Mouse (Mus musculus) neural tube, embryonic 13.5 days (tissue): ENCODE data around the gene Ank. TPM values are rescaled to one million over a fixed set of nuclear protein-coding genes. Genes with fewer than 3 reads are reported as not detected.
"Not testable (repeated sequence)": the region's sequence is repeated elsewhere in the genome, so short reads cannot be mapped to it uniquely, and the experiment has no call there.

ENCODE experiments used
- ATAC-seq: fragments of 200-750 bp; cut with Nextera tagmentation; 2 replicates; pipeline ENCODE4 v1.8.0; 2017; ENCODE audit warnings: low read depth, mild to moderate bottlenecking, moderate TSS enrichment, moderate library complexity
- H3K27ac ChIP-seq: fragments of 300-500 bp; sonication (generic); replicated peaks from 2 replicates; pipeline ENCODE4 v1.5.1; 2015; ENCODE audit warnings: moderate library complexity, mild to moderate bottlenecking, inconsistent platforms
- H3K27me3 ChIP-seq: fragments of 300-500 bp; sonication (generic); 2 replicates; pipeline ENCODE4 v1.6.1; 2015; ENCODE audit warnings: mild to moderate bottlenecking, inconsistent platforms
- H3K36me3 ChIP-seq: fragments of 300-500 bp; sonication (generic); 2 replicates; pipeline ENCODE4 v1.6.1; 2015; ENCODE audit warnings: mild to moderate bottlenecking, inconsistent platforms
- H3K4me1 ChIP-seq: fragments of 300-500 bp; sonication (generic); replicated peaks from 2 replicates; pipeline ENCODE4 v1.6.1; 2015; ENCODE audit warnings: inconsistent platforms
- H3K4me2 ChIP-seq: fragments of 300-500 bp; sonication (generic); 2 replicates; pipeline ENCODE4 v1.6.1; 2015; ENCODE audit warnings: inconsistent platforms, mild to moderate bottlenecking, moderate library complexity
- H3K4me3 ChIP-seq: fragments of 300-500 bp; sonication (generic); 2 replicates; pipeline ENCODE4 v1.5.1; 2015; ENCODE audit warnings: mild to moderate bottlenecking, inconsistent platforms
- H3K9ac ChIP-seq: fragments of 300-500 bp; sonication (generic); 2 replicates; pipeline ENCODE4 v1.6.1; 2015; ENCODE audit warnings: moderate library complexity, mild to moderate bottlenecking, inconsistent platforms
- H3K9me3 ChIP-seq: fragments of 300-500 bp; sonication (generic); 2 replicates; pipeline ENCODE4 v1.6.1; 2016; ENCODE audit warnings: inconsistent platforms
- WGBS: fragments of 180-500 bp; shearing (Covaris S2); methylation state at CpG from one replicate; pipeline ENCODE4 v1.1.7; 2015; 5-methylcytosine and 5-hydroxymethylcytosine counted together
- polyA plus RNA-seq: library from polyadenylated mRNA; unstranded; fragments of >200 nt; fragmentation: Nextera tagmentation; extraction: Ambion mirVana; gene quantifications from 2 replicates; pipeline ENCODE4 v1.2.1, GENCODE M21; 2015

The Ank gene
- polyA plus RNA-seq, 1 experiment from 2014 or later = 15.3 TPM

DNA sequence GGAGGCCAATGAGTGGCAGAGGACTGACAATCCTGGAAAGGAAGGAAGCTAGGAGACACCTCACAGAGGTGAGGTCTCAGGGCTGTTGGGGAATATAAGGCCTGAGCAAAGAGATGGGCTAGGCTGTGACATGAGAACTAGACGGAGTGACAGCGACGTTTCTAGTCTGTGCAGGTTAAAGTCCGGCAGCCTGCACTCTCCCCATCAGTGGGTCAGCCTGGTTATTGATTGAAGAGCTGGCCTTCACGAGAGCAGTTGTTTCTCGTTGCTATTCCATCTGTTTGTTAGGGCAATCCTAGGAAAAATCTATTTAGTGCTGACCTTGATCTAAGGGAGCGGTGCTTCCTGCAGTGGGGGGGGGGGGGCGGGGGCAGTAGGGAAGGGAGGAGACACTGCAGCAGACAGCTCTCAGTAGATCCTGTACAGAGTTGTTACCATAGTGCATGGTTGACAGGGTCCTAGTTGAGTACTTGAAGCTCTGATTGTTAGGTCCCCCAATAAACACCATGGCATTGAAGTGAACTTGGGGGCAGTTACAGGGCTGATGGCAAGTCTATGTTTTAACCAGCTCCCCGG lies 21.6 kb upstream of the Ank start:
- 80% methylated on average over 9 of the region's 9 CpGs for WGBS
- no peak overlapping the region for H3K27ac ChIP-seq

DNA sequence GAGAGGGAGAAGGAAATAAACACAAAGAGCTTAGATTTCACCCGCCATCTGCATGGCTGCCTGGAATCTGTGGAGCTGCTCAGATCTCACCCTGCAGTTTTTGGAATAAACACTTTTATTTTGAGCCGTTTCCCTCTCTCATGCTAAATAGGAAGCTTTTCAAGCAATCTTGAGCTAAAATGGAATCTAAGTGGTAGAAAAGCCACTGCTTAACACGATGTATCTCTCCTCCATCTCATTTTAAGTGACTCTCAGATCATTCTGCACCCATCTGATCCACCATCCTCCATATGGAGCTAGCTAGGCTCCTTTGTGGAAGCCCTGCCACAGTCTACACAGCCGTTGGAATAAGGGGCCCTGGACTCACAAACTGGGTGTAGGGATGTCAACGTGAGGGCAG lies 15.8 kb upstream of the Ank start:
- H3K9ac ChIP-seq = no peak overlapping the region
- no peak overlapping the region for H3K4me2 ChIP-seq
- no peaks in the 10 kb centered on the region for H3K36me3 ChIP-seq
- H3K4me3 ChIP-seq = no peak overlapping the region
- WGBS = 81% methylated on average over 5 of the region's 5 CpGs
- H3K9me3 ChIP-seq = no peaks in the 10 kb centered on the region
- no peak for ATAC-seq
- no peaks in the 10 kb centered on the region for H3K27me3 ChIP-seq
- H3K4me1 ChIP-seq = no peaks in the 10 kb centered on the region
- H3K27ac ChIP-seq = no peak overlapping the region

More for the DNA sequence above, 21.6 kb upstream of the Ank start:
- Histone ChIP-seq H3K4me1 (0 out of 2 replicates have a peak, but pooled peaks cover 6% of the 10 kb centered on the region), H3K4me2 (no peak overlapping the region), H3K9me3 (no peaks in the 10 kb centered on the region), H3K4me3 (no peak overlapping the region), H3K27me3 (no peaks in the 10 kb centered on the region), H3K9ac (no peak overlapping the region), H3K36me3 (no peaks in the 10 kb centered on the region)
- ATAC-seq = no peak

DNA sequence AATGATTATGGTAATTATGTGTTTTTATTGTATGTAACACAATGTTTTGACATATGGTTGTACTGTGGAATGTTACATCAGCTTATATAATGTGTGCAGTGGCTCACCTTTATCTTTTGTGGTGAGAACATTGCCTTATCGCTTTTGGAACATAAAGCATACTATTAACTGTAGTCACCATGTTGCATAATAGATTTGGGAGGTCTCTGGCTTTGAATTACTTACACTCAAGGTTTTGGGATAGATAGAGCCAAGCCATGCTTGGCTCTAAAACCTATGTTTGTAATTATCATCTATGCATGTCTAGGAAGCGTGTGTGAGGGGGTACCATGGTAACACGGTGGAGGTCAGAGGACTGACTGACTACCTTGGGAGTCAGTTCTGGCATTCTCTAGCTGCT lies 14.7 kb upstream of the Ank start:
- no peaks in the 10 kb centered on the region for H3K4me1 ChIP-seq
- no peaks in the 10 kb centered on the region for H3K36me3 ChIP-seq
- H3K4me2 ChIP-seq = no peak overlapping the region
- no peak overlapping the region for H3K27ac ChIP-seq
- no peaks in the 10 kb centered on the region for H3K9me3 ChIP-seq
- H3K27me3 ChIP-seq = no peaks in the 10 kb centered on the region
- ATAC-seq = no peak
- H3K4me3 ChIP-seq = no peak overlapping the region
- no peak overlapping the region for H3K9ac ChIP-seq
- 84% methylated on average over 3 of the region's 3 CpGs for WGBS

DNA sequence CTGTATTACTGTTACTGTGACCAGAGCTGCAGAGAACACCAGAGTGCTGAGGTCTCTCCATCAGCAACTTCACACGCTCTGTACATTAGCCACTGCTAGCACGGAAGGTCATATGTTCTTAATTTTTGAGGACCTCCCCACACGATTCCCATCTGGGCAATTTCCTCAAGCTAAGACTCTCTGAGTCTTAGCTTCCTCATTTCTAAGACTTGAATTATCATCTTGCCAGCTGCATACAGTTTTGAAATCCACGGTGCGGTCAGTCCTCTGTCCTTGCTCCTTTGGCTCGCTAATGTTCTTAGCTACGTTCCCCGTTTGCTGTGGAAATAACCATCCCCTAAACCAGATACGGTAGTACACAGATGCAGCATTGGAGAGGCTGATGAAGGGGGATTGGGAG lies 14.0 kb upstream of the Ank start:
- Histone ChIP-seq H3K36me3 (no peaks in the 10 kb centered on the region), H3K9ac (no peak overlapping the region), H3K4me2 (no peak overlapping the region), H3K9me3 (no peaks in the 10 kb centered on the region), H3K4me1 (no peaks in the 10 kb centered on the region), H3K27ac (no peak overlapping the region), H3K4me3 (no peak overlapping the region), H3K27me3 (no peaks in the 10 kb centered on the region)
- ATAC-seq = no peak
- WGBS = 89% methylated on average over 9 of the region's 9 CpGs

DNA sequence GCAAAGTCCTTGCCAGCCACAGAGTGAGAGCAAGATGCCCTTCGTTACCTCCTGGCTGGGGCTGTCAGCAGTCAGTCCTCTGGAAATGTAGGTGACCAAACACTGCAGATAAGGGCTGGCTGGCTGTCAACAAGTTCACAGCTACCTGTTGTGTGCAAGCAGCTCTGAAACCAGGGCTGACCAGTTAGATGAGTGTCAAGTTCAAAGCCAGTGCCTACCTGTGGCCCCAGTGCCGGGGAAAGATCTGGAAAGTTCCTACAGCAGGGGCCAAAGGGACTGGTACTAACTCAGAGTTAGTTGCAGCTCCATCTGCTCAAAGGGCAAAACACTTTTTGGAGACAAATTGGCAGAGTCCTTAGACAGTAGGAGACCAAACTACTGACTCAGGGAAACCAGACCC lies 9.5 kb upstream of the Ank start:
- Histone ChIP-seq H3K4me1 (peaks cover 15% of the 10 kb centered on the region), H3K4me2 (no peak overlapping the region), H3K9me3 (no peaks in the 10 kb centered on the region), H3K4me3 (no peak overlapping the region), H3K9ac (no peak overlapping the region), H3K36me3 (no peaks in the 10 kb centered on the region), H3K27ac (no peak overlapping the region), H3K27me3 (no peaks in the 10 kb centered on the region)
- WGBS = 92% methylated on average over 2 of the region's 2 CpGs
- ATAC-seq = no peak

DNA sequence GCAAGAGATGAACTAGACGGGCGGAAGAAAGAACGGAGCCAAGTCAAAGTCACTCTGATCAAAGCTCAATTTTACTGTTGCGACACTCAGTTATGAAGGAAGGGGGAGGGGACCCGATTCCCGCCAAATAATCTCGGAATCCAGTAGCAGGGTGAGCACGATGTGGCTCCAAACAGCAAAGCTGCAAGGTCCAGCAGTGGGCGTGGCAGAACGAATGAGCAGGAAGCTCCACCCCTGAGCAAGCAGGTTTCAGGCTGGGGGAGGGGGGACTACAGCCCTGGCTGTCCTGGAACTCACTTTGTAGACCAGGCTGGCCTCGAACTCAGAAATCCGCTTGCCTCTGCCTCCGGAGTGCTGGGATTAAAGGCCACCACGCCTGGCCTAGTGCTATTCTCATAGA lies 6.7 kb upstream of the Ank start:
- H3K4me2 ChIP-seq, H3K27me3 ChIP-seq, H3K9me3 ChIP-seq, H3K9ac ChIP-seq, H3K36me3 ChIP-seq, ATAC-seq, H3K27ac ChIP-seq, H3K4me3 ChIP-seq: not testable (repeated sequence)
- peaks cover 17% of the 10 kb centered on the region for H3K4me1 ChIP-seq
- 60% methylated on average over 14 of the region's 14 CpGs for WGBS

DNA sequence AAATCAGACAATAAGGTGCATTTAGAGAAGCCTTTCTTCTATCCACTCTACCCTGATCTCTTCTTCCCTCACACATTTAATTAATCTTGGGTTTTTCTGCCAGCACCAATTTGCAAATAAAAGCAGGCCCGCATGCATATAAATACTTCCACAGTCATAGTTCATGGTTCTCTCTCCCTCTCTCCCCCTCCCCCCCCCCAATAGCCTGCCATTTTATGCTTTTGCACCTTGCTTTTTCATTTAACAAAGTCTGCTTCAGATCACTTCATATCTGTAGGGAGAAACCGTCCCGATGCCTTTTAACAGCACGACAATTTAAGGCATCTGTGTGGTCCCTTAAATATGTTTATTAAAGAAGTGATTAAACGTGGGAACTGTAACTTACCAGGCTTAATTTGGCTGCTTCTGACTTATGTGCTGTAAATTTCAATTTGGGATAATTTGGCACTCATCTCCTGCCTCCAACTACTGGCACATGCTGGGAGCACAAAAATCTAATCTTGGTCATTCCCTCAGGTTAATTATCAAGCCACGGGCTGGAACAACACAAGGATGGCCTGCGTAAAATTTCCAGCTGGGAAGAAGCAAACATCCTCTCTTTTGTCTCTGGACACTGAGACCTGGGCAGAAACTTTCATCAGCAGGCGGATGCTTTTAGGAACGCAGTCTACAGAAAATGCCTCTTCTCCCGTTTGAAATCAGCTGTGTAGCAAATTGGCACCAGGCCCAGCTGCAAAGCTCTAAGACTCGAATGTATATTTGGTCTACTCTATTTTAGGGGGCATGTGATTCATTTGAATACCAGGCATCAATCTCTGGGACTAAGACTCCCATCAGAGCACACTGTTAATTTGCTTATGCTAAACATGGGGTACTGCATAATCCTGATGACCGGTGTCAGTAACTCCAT lies 4.9 kb upstream of the Ank start:
- no peak for ATAC-seq
- Histone ChIP-seq H3K27me3 (no peaks in the 10 kb centered on the region), H3K4me1 (peaks cover 23% of the 10 kb centered on the region), H3K4me3 (no peak overlapping the region), H3K9ac (no peak overlapping the region), H3K27ac (peak overlapping the region; percentile 59), H3K9me3 (no peaks in the 10 kb centered on the region), H3K4me2 (peak overlapping the region; percentile 22; the same call in 1 of the 2 replicates), H3K36me3 (no peaks in the 10 kb centered on the region)
- 13% methylated on average over 12 of the region's 12 CpGs for WGBS

DNA sequence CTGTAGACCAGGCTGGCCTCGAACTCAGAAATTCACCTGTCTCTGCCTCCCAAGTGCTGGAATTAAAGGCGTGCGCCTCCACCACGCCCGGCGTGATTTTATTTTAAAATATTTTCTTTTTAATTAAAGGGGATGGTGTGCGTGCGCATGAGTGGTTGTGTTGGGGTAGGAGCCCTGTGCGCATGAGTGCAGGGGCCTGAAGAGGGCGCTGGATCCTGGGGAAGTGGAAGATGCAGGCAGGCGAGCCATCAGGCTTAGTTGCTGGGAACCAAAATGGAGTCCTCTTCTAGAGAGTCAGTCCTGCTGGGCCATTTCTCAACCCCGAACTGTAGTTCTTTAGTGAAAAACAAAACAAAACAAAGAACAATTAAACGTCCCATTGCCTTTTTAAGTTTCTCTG lies 2.6 kb upstream of the Ank start:
- Histone ChIP-seq H3K9me3 (no peaks in the 10 kb centered on the region), H3K9ac (no peak overlapping the region), H3K4me2 (no peak overlapping the region), H3K27ac (no peak overlapping the region), H3K4me1 (peaks cover 39% of the 10 kb centered on the region), H3K36me3 (no peaks in the 10 kb centered on the region), H3K27me3 (no peaks in the 10 kb centered on the region), H3K4me3 (no peak overlapping the region)
- 94% methylated on average over 13 of the region's 13 CpGs for WGBS
- ATAC-seq = no peak

DNA sequence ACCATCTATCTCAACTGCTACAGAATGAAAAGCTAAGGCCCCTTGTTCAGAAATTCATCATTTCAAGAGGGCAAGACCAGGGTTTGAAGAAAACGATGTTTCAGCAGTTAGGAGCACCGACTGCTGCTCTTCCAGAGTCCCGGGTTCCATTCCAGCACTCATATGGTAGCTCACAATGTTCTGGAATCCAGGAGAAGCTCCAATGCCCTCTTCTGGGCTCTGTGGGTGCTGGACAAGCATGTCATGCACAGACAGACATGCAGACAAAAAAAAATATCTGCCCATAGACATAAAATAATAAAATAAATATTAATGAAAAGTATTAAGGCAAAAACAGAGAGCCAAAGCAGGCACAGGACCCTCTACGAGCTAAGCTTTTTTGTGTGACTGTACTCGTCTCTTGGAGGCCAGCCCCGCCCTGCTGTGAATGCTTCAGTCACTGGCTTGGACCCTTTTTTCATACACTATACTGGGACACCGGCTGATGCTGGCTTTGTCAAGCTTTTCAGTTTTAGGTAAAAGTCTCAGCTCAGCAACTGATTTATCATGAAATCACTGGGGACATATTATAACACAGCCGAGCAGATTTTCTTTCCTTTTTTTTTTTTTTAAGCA lies 979 bp upstream of the Ank start:
- no peaks in the 10 kb centered on the region for H3K27me3 ChIP-seq
- peak overlapping the region; percentile 85 for H3K4me3 ChIP-seq
- peak overlapping the region; percentile 96 for H3K9ac ChIP-seq
- H3K27ac ChIP-seq = peak overlapping the region; percentile 98
- ATAC-seq = peak; percentile 42; the same call in 1 of the 2 replicates
- peak overlapping the region; percentile 73 for H3K4me2 ChIP-seq
- WGBS = 16% methylated on average over 8 of the region's 8 CpGs
- H3K36me3 ChIP-seq = no peaks in the 10 kb centered on the region
- peaks cover 48% of the 10 kb centered on the region for H3K4me1 ChIP-seq
- H3K9me3 ChIP-seq = no peaks in the 10 kb centered on the region

DNA sequence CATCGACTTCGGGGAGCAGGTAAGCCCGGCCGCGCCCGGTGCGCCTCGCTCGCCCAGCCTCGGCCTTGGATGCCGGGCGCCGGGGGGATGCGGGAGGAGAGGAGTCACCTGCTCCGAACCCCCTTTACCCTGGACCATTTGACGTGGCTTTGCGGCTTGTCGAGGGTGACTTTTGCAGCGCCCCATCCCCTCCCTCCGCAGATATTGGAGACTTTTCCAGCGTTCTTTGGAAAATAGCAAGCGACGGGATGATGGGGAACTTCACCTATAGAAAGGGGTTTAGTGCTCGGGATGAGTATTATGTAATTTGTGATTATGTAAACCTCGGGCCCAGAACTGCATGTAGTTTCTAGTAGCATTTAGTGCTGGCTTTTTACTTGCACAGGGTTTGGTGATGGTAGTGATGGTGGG lies 609 bp downstream of the Ank start:
- peak overlapping the region; percentile 96 for H3K9ac ChIP-seq
- H3K36me3 ChIP-seq = no peaks in the 10 kb centered on the region
- H3K27ac ChIP-seq = peak overlapping the region; percentile 98
- H3K27me3 ChIP-seq = no peaks in the 10 kb centered on the region
- peaks cover 35% of the 10 kb centered on the region for H3K4me1 ChIP-seq
- under 1% methylated on average over 24 of the region's 25 CpGs for WGBS
- ATAC-seq = peak; percentile 49
- H3K4me2 ChIP-seq = peak overlapping the region; percentile 73
- H3K4me3 ChIP-seq = peak overlapping the region; percentile 85
- H3K9me3 ChIP-seq = no peaks in the 10 kb centered on the region

DNA sequence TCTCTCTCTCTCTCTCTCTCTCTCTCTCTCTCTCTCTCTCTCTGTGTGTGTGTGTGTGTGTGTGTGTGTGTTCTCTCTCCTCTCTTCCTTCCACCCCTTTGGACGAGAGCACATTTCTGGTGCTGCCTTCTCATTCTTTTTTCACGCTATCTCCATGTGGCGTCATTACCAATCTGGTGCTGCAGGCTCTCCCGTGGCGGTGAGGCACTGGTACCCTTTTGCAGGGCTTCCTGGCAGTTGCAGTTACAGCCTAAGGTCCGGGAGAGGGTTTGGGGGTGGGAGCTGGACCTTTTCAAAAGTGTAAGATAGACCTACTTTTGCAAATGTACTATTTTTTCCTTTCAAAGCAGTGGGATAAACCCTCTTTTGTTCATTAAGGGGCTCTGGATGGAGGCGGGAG lies 1.2 kb downstream of the Ank start:
- peak overlapping the region; percentile 85 for H3K4me3 ChIP-seq
- H3K4me1 ChIP-seq = peaks cover 39% of the 10 kb centered on the region
- peak overlapping the region; percentile 73 for H3K4me2 ChIP-seq
- no peaks in the 10 kb centered on the region for H3K27me3 ChIP-seq
- 0 out of 2 replicates have a peak, but pooled peaks have one; percentile 7 for ATAC-seq
- WGBS = 8% methylated on average over 7 of the region's 7 CpGs
- H3K36me3 ChIP-seq = no peaks in the 10 kb centered on the region
- peak overlapping the region; percentile 98; the same call in 1 of the 2 replicates for H3K27ac ChIP-seq
- H3K9me3 ChIP-seq = no peaks in the 10 kb centered on the region
- peak overlapping the region; percentile 96 for H3K9ac ChIP-seq

DNA sequence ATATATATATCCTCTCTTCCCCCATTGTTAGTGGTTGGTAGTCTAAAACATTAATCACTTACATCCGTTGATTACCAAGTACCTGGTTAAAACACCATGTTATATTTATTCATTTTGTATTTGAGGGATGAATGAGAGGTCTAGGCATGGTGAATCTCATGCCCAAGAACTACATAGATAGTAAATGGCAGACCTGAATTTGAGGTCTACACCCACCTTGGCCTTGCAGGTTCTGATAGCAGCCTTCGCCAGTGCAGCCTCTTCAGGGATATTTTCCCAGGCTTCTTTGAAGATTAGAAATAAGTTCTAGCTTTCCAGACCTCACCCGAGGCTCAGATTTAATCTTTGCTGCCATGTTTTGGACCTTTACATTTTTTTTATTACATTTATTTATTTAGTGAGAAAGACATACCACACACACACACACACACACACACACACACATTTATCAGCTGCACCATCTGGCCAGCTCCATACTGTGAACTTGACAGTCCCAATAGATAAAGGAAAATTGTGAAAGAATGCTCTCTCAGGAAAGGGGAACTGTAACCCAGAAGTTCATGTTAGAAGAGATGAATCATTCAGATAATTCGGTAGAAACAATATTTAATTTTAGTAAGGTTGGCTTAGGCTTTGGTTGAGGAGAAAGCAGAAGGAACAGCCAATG lies 2.5 kb downstream of the Ank start:
- WGBS = 81% methylated on average over 4 of the region's 4 CpGs
- no peaks in the 10 kb centered on the region for H3K27me3 ChIP-seq
- no peak overlapping the region for H3K27ac ChIP-seq
- no peak overlapping the region for H3K9ac ChIP-seq
- no peak for ATAC-seq
- H3K9me3 ChIP-seq = no peaks in the 10 kb centered on the region
- H3K4me3 ChIP-seq = no peak overlapping the region
- H3K4me1 ChIP-seq = peaks cover 46% of the 10 kb centered on the region
- peak overlapping the region; percentile 30 for H3K4me2 ChIP-seq
- no peaks in the 10 kb centered on the region for H3K36me3 ChIP-seq
